Mouse (Mus musculus): ENCODE data around the gene Klhl36. TPM values are rescaled to one million over a fixed set of nuclear protein-coding genes. Genes with fewer than 3 reads are reported as not detected.

Klhl36 gene
- 52.7 and 87.2 TPM in 2 replicates for polyA plus RNA-seq (2012; rRNA removed)

DNA sequence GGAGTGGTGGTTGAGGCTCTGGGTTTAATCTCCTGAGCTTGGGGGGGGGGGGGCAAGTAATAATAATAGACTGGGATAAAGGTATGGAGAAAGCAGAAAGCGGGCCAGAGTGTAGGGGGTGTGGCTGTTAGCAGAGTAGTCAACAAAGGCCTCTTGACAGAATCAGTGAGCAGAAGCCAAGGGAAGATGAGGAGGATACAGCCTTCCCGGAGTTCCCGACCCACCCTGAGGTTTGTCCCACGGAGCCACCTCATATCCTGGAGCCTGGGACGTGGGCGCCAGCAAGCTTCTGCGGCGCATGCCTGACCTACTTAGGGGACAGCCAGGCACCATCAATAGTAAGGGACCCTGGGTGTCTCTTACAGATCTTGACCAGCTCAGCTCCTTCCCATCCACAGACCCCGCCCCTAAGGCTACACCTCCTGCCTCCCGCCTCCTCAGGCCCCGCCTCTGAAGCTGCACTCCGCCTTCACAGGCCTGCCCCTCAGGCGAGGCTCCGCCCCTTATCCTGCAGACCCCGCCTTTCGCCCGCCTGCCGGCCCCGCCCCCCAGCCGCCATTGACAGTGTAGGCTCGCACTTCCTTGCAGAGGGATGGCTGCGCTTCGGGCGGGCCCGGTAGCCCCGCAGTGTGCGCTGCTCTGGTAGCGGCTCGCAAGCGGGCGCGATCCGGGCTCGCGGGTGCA is at the start of gene Klhl36:
Gene Klhl36 (plus strand): TSS at position 561 of the 684 bp plus-strand sequence.

DNA sequence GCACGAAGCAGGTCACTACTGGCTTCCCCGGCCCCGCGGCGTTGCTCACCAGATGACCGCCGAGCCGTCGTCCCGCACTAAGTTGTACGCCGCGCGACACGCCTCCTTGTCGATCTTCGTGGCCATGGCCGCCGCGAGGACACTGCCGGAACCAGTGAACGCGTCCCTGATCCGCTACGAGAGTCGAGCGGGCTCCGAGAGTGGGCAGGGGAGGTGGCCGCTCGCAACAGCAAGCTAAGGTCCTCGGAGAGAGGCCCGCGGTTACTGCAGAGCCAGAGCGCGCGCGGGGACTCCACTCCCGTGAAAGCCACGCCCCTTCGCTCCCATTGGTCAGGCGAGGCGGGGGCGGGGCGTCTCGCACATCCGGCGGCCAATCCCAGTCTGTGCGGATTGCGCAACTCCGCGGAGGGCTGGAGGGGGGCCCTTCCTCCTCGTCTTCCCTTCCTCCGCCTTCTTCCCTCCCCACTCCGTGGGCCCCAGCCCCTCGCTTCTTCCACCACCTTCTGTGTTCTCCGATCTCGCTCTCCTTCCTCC is 21.7 kb upstream of the Klhl36 start, which contains the start of gene Cotl1:
Gene Cotl1 (minus strand): TSS at position 270 of the 534 bp plus-strand sequence.

DNA sequence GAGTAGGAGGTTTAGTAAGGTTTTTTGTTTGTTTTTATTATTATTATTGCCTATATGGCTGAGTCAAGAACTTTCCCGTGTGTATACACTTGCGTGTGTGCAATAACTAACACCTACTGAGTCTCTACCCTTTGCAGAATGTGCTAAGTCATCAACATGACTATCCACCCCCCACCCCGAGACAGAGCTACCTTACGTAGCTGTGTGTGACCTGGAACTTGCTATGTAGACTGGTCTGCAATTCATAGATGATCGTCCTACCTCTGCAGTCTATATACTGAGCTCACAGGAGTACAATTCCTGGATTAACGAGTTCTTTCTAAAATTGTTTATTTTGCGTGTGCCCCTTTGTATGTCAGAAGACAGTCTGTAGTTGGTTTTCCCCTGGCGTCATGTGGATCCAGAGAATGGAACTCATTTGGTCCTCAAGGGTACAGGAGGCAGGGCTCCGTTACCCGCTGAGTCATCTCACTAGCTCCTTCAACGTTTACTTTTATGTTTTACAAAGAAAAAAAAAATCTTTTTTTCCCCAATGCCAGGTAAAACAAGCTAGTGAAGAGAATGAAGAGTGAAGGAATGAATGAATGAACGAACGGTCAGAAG is 48.0 kb downstream of the Klhl36 start, which contains the start of gene Usp10:
Gene Usp10 (plus strand): TSS at position 417 of the 603 bp plus-strand sequence.

DNA sequence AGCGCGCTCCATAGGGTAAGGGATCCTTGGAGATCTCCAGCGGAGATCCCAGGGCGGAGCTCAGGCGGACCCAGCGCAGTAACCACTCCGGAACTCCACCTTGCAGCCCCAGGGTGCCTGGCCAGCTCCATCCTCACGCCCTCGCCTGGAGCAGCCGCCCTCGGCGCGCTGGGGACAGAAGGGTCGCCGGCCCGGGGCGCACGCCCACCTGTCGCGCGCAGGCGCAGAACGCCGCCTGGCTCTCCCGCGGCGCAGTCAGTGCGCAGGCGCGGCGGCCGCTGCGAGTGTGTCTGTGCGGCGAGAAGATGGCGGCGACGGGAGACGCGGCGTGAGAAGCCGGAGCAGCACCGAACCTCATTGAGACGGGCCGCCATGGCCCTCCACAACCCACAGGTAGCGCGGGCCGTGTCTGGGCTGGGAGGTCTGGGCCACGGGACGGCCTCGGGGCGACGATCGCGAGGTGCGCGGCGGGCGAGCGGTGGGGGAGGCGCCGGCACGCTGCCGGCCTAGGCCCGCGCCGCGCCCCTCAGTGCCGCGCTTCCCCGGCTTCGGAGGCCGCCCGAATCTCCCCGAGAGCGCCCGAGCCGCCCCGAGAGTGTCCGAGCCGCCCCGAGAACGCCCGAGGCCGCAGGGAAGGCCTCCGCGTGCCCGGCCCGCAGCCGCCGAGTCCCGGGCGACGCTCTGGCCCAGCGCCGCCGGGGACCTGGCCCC is 48.6 kb downstream of the Klhl36 start, which contains the start of gene Gm20388:
Gene Gm20388 (plus strand): TSS at position 295 of the 711 bp plus-strand sequence.

Other genes starting within 250 kb of the Klhl36 start
- 1.7 and 2.3 TPM in 2 replicates for gene Adad2, start 249.5 kb upstream of the Klhl36 start, polyA plus RNA-seq (2012; rRNA removed)
- 2.3 and 4.2 TPM in 2 replicates for gene Kcng4, start 226.6 kb upstream of the Klhl36 start, polyA plus RNA-seq (2012; rRNA removed)
- gene Wfdc1, start 195.9 kb upstream of the Klhl36 start, polyA plus RNA-seq (2012; rRNA removed) = 129 and 167 TPM in 2 replicates
- 3.8 and 5.0 TPM in 2 replicates for gene Atp2c2, start 162.3 kb upstream of the Klhl36 start, polyA plus RNA-seq (2012; rRNA removed)
- gene Tldc1, start 83.8 kb upstream of the Klhl36 start, polyA plus RNA-seq (2012; rRNA removed) = 17.2 and 17.5 TPM in 2 replicates
- 218 and 231 TPM in 2 replicates for gene Cotl1, start 21.7 kb upstream of the Klhl36 start, polyA plus RNA-seq (2012; rRNA removed)
- 68.7 and 87.7 TPM in 2 replicates for gene Usp10, start 48.1 kb downstream of the Klhl36 start, polyA plus RNA-seq (2012; rRNA removed)
- gene Gm20388, start 48.6 kb downstream of the Klhl36 start, polyA plus RNA-seq (2012; rRNA removed) = 60.7 and 71.9 TPM in 2 replicates
- gene Crispld2, start 130.2 kb downstream of the Klhl36 start, polyA plus RNA-seq (2012; rRNA removed) = 117 and 122 TPM in 2 replicates
- 92.3 and 100.0 TPM in 2 replicates for gene Zdhhc7, start 239.2 kb downstream of the Klhl36 start, polyA plus RNA-seq (2012; rRNA removed)